Mouse (Mus musculus): ENCODE results near the gene Slc25a45.

DNA sequence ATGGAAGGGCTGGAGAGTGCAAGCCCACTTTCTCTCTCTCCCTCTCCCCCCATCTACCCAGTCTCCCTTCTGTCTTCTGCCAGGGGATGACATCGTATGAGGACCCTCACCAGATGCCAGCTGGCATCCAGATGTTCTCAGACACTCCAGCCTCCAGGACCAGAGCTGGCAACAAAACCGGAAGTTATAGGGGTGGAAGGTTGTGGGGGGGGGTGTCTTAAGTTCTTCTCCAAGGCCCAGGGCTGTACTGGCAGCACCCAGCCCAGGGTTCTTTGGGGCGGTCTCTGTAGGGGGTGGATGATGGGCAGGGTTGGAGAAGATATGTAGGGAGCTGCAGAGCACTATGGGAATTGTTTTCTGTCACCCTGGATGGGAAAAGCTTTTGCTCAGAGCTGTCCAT, 50.9 kb downstream of the Slc25a45 start:
- no peak for TF ChIP-seq POLR2A (IDR thresholded peaks at IDR 0.05; ENCODE audit: insufficient read depth, low read depth, low read length)
- TF ChIP-seq CTCF (IDR thresholded peaks at IDR 0.05; ENCODE audit: insufficient read depth, low read depth, low read length): no peak
